Mouse (Mus musculus) small intestine, adult 10 weeks (tissue): ENCODE data around the gene Cdyl2. TPM values are rescaled to one million over a fixed set of nuclear protein-coding genes. Genes with fewer than 3 reads are reported as not detected.

Experiments used
- polyA plus RNA-seq: library from polyadenylated mRNA; stranded (reverse); fragments of 350-450 nt; fragmentation: Illumina TruSeq; extraction: RNeasy Lipid Tissue Mini Kit (QIAGEN cat#74804); gene quantifications from one replicate; pipeline ENCODE4 v1.2.3, GENCODE M21; 2014; ENCODE audit warnings: low replicate concordance

The Cdyl2 gene
- not detected for polyA plus RNA-seq

GRCm38 (mm10) chr8:116732684-116733647, at the start of gene Cdyl2:
Gene Cdyl2, minus strand, starts transcription at chr8:116732991.

Other genes starting within 250 kb of the Cdyl2 start
- gene Dynlrb2, start 228.0 kb downstream of the Cdyl2 start, polyA plus RNA-seq, result not detected
- gene Cmc2, start 188.5 kb upstream of the Cdyl2 start, polyA plus RNA-seq, result 3.8 TPM
- gene Cenpn, start 188.7 kb upstream of the Cdyl2 start, polyA plus RNA-seq, result 3.0 TPM
- 5.2 TPM for gene Atmin, start 210.4 kb upstream of the Cdyl2 start, polyA plus RNA-seq
- gene 1700030J22Rik, start 246.0 kb upstream of the Cdyl2 start, polyA plus RNA-seq, result 0.37 TPM